Mouse (Mus musculus): ENCODE results near the gene Tiam1. TPM values are rescaled to one million over a fixed set of nuclear protein-coding genes. Genes with fewer than 3 reads are reported as not detected.

Tiam1 gene
- total RNA-seq, 2 experiments from 2014 or later, result 4.6 to 10.5 TPM

DNA sequence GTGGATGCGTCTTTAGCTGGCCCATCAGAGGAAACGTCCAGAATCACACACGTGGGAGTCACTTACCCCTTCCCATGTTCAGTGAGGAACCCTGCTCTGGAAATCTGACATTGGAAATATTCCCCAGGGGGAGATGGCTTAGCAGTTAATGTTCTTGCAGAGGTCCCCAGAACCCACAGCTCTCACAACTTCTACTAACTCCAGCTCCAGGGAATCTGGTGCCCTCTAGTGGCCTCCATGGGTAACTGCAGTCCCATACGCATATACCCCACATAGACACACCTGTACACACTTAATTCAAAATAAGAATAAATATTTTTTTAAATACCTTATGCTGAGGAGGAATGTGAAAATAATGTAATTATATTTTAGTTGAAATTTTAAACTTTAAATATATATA, 23.6 kb downstream of the Tiam1 start:
- DNase-seq, result no peak
- intact Hi-C loops (cut with DNase I), result no loop called here

GRCm38 (mm10) chr16:90116637-90117182, 26.9 kb downstream of the Tiam1 start:
- DNase-seq, result no peak
- intact Hi-C loops (cut with DNase I), result no loop called here

GRCm38 (mm10) chr16:90112577-90113155, 30.9 kb downstream of the Tiam1 start:
- intact Hi-C loops (cut with DNase I), result no loop called here
- no peak for DNase-seq

DNA sequence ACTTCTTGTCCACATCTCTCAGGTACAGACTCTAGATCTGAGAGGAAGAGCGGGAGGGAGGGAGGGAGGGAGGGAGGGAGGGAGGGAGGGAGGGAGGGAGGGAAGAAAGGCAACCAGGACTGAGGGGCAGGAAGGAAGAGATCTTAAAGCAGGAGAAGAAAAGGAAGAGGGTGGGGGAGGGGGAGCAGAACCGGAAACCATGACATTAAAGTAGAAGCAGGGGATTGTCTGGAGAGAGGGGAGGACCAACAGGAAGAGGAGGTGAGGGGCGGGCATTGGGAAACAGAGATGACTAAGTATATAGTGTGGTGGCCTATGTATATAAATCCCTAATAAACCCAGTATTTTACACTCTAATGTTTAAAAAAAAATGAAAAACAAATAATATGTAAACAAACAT, 34.1 kb downstream of the Tiam1 start:
- no peak for DNase-seq

GRCm38 (mm10) chr16:90104714-90105459, 38.7 kb downstream of the Tiam1 start:
- no peak for DNase-seq
- intact Hi-C loops (cut with DNase I), result no loop called here

More for the DNA sequence above, 34.1 kb downstream of the Tiam1 start:
- intact Hi-C loops (cut with DNase I), result no loop called here

DNA sequence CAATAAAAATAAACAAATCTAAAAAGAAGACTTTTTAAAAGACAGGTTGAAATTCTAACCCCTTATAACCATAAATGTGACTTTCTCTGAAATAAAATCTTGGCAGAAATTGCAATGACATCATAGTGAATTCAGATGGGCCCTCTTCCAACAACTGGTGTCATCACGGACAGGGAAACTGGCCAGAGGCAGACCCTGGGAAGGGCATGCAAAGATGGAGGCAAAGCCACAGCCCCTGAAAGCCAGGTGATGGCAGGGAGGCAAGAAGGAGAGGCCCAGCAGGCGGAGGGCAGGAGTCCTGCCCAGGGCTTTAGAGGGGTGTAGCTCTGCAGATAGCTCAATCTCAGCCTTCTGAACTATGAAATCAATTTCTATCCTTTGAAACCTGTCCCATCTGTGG, 39.8 kb downstream of the Tiam1 start:
- intact Hi-C loops (cut with DNase I), result no loop called here
- DNase-seq, result no peak

DNA sequence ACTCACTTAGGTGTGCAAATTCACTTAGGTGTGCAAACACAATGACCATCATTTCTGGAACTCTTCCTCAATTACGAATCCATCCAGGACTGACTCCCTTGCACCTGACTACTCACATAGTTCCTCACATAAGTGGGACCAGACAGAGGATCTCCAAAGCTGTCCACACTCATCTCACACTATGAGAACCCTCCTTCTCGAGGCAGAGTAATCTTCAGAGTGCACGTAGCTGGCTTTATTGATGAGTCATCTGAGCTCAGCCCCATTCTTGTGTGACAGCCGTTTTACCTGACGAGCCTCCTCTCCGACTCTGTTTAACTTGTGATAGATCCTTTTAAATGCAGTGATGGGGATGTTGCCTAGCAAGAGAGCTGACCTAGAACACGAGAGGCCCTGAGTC, 41.0 kb downstream of the Tiam1 start:
- no peak for DNase-seq
- intact Hi-C loops (cut with DNase I), result no loop called here

GRCm38 (mm10) chr16:90098191-90098605, 45.4 kb downstream of the Tiam1 start:
- DNase-seq, result no peak
- intact Hi-C loops (cut with DNase I), result no loop called here

DNA sequence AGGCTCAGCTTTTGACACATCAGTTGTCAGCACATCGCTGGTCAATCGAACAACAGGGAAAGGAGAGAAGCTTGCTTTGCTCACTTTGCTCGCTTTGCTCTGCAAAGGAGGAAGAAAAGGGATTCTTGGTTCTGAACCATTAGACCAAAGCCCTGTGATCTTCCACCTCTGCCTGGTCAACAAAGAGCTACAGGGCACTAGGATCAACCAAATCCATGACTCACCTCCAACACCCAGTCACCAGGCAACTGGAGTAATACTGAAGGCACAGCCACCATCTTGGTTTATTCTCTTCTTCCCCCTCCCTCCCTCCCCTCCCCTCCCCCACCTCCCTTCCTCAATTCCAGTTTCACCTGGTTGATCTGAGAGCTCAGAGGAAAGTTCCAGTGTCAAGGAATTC, 45.8 kb downstream of the Tiam1 start:
- intact Hi-C loops (cut with DNase I), result no loop called here
- DNase-seq, result no peak

DNA sequence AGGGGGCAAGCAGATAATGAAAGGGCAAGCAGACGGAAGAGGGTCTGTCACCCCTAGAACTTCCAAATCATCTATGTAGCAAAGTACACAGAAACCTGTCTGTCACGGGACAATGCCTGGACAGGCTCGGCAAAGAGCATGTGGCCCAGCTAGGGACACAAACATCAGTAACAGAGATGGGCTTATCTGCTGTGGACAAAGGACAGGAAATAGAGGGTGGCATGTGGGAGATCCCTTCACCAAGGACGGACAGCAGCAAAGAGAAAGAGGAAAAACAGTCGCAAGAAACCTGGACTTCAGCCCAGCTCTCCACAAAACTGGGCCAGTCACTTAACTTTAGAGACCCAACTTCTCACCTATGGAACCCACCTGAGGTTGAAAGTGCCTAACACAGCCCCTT, 47.6 kb downstream of the Tiam1 start:
- intact Hi-C loops (cut with DNase I), result no loop called here

DNA sequence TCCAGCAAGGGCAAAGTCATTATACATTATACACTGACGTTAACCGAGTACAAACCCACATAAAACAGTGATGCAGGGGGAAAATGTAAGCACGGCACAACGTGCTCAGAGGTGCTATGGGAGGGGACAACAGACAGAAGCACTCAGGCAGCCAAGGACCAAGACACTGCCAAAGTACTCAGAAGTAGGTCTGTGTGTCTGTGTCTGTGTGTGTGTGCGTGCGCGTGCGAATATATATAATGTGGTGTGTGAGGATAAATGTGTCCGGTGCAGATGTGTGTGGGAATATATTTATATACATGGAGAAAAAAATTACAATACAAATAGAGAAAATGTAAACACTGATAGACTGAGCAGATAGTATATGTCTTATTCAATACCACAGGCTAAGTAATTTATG, 50.6 kb downstream of the Tiam1 start:
- intact Hi-C loops (cut with DNase I), result no loop called here
- no peak for DNase-seq

More for the DNA sequence above, 47.6 kb downstream of the Tiam1 start:
- DNase-seq, result no peak

GRCm38 (mm10) chr16:90091906-90092305, 51.7 kb downstream of the Tiam1 start:
- DNase-seq, result no peak
- intact Hi-C loops (cut with DNase I), result loop anchor here (1.0 kb wide), 1 partner anchor 15 kb away; no protein-coding TSS in a partner anchor

GRCm38 (mm10) chr16:90091112-90091720, 52.4 kb downstream of the Tiam1 start:
- DNase-seq, result no peak
- intact Hi-C loops (cut with DNase I), result loop anchor here (1.0 kb wide), 1 partner anchor 16 kb away; no protein-coding TSS in a partner anchor

DNA sequence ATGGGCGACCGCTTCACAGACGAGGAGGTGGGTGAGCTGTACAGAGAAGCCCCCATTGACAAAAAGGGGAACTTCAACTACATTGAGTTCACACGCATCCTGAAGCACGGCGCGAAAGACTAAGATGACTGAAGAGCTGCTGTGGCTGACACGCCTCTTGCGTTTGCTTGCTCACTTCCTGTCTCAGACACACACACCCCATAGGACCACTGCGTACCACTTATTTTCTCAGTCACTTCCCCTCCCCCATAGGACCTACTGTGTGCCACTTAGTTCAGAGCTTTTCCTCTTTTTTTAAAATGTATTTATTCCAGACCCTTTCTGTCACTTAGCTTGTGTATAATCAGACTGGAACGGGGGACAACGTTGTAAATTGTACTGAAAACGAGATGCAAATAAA, 53.2 kb downstream of the Tiam1 start:
- intact Hi-C loops (cut with DNase I), result no loop called here
- no peak for DNase-seq

GRCm38 (mm10) chr16:90087256-90087655, 56.3 kb downstream of the Tiam1 start:
- intact Hi-C loops (cut with DNase I), result no loop called here
- DNase-seq, result no peak

GRCm38 (mm10) chr16:90086111-90086510, 57.5 kb downstream of the Tiam1 start:
- DNase-seq, result no peak
- intact Hi-C loops (cut with DNase I), result no loop called here

DNA sequence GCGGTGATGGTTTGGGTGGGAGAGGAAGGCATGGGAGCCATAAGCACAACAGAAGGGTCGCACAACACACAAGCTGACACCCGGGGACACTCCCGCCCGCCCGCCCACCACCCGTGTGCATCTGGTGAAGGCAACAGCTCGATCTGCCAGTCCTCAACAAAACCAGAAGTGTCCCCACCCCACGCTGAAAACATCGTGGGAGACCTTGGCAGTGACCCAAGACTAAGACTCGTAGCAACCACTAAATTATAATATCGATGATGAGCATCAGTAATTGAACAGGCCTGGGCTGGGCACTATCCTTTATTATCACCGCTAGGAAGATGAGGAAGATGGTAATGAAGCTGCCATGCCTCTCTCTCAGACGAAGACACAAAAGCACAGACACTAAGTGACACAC, 58.0 kb downstream of the Tiam1 start:
- DNase-seq, result no peak
- intact Hi-C loops (cut with DNase I), result no loop called here

DNA sequence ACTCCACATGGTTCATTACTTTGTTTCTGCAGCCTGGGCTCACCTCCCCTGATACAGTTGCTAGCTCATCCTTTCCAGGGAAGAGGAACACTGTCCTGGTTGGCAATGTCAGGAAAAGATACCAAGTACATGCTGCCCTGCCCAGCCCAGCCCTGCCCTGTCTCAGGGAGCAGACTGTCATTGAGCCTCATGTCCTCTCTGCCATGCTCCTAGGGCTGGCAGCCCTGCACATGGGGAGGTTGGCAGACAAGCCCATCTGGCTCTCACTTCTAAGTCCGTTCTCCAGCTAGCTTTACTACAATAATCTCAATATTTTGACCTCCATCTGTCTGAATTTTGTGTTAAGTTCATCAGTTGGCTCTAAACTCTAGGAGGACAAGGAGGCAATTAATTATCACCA, 62.4 kb downstream of the Tiam1 start:
- intact Hi-C loops (cut with DNase I), result no loop called here
- DNase-seq, result no peak

GRCm38 (mm10) chr16:90078806-90079381, 64.7 kb downstream of the Tiam1 start:
- DNase-seq, result no peak
- intact Hi-C loops (cut with DNase I), result no loop called here

DNA sequence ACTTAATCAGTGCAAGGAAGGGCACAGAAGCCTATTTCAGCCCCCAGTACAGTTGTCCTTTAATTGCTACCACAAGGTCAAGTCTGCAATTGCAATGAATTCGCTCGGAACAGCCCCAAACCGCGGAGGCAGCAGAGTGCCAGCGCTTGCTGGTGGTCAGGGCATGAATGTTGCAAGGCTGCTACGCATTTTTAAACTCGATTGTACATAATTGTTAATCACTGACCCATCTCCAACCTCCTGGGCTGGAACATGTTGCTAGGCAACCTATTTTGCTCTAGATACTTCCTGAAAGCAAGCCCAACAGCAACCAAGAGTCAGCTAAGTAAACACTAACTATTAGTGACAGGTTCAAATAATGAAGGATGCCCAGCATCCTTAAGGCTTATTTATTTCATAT, 70.1 kb downstream of the Tiam1 start:
- intact Hi-C loops (cut with DNase I), result no loop called here
- no peak for DNase-seq

- DNase-seq, result no peak
- intact Hi-C loops (cut with DNase I), result no loop called here
Measured at GRCm38 (mm10) chr16:90072651-90073050, 70.9 kb downstream of the Tiam1 start.
